Mouse (Mus musculus) lung, adult 2 months (tissue): Measurements from ENCODE around the gene Scd2. TPM values are rescaled to one million over a fixed set of nuclear protein-coding genes. Genes with fewer than 3 reads are reported as not detected.
"Not testable (repeated sequence)": the region's sequence is repeated elsewhere in the genome, so short reads cannot be mapped to it uniquely, and the experiment has no call there.

Source experiments
- DNase-seq: peaks from one replicate; pipeline ENCODE4 v3.0.0; 2022
- H3K4me1 ChIP-seq: fragments of 200-500 bp; 2 replicates; pipeline ENCODE4 v1.6.1; 2011; ENCODE audit warnings: low read length; ENCODE audit not compliant: control insufficient read depth, insufficient read depth
- H3K4me3 ChIP-seq: fragments of 200-500 bp; replicated peaks from 2 replicates; pipeline ENCODE3; 2011; ENCODE audit warnings: low read depth, mild to moderate bottlenecking, control low read depth, low read length; ENCODE audit errors: extremely low read depth
- CTCF ChIP-seq: fragments of 200-500 bp; IDR thresholded peaks from 2 replicates; pipeline ENCODE4 v1.5.1; 2011; ENCODE audit warnings: mild to moderate bottlenecking, low read length, control low read depth; ENCODE audit not compliant: insufficient read depth
- POLR2A ChIP-seq: fragments of 200-500 bp; IDR thresholded peaks from 2 replicates; pipeline ENCODE4 v1.6.1; 2011; ENCODE audit warnings: low read depth, mild to moderate bottlenecking, control low read depth, low read length, borderline replicate concordance; ENCODE audit errors: extremely low read depth
- whole genome bisulfite sequencing: fragments of 180-500 bp; shearing (Covaris S2); methylation state at CpG from one replicate; pipeline ENCODE4 v1.1.7; 2018; 5-methylcytosine and 5-hydroxymethylcytosine counted together
- polyA plus RNA-seq: library from polyadenylated mRNA; depleted of rRNA; stranded (reverse); fragments of >200 nt; gene quantifications from 2 replicates; pipeline ENCODE4 v1.2.3, GENCODE M21; 2012

Gene Scd2
- polyA plus RNA-seq, 1 experiment: 384 TPM

DNA sequence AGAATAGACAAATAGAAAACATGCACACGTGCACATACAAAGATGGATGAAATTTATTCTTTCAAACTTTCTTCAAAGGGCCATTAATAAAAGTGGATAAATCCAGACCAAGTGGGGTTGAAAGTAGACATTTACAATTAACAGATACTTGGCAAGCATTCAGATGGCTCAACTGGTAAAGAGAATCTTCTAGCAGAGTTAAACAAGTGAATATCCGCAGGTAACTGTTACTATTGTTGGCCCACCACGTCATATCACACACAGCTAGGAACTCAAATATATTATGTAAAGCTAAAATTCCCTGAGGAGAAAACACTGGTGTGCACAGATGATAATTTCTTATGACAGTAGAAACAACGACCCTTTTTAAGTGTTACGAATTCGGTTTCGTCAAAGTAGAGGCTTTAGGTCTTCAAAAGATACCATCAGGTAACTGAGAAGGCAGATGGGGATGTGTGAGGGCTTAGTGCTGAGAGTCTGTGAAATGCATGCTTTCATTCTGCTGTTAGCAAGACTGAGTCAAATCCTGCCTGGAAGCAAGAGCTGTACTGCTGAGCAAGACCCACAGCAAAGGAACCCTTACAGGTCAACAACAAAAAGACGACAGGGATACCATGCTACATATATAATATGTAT lies 15.3 kb downstream of the Scd2 start:
- H3K4me3 ChIP-seq: no peak overlapping the region
- 86% methylated on average over 8 of the region's 8 CpGs for WGBS

DNA sequence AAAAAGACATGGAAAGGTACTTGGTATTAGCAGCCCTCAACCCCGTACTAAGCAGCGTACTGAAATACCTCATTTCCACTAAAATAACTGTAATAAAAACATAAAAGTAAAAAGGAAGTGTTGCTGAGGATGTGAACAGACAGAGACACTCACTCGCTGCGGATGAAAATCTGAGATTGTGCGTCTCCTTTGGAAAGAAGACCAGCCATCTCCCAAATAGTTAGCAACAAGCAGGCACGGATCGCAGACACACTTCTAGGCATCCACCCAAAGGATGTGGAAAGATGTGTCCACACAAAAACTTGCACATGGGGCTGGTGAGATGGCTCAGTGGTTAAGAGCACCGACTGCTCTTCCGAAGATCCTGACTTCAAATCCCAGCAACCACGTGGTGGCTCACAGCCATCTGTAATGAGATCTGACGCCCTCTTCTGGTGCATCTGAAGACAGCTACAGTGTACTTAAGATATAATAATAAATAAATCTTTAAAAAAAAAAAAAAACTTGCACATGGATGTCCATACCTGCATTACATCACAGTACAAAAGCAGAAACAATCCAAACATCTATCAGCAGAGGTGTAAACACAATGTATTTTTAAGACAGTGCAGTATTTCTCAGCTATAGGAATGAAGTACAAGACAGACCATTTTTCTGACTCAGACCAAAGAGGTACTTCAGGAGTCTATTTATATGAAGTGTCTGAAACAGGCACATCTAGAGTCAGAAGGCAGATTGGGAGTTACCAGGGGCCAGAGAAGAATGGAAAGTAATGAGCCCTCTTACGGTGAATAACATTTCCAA lies 16.1 kb downstream of the Scd2 start:
- H3K4me1 ChIP-seq: peaks cover 2% of the 10 kb centered on the region
- no peak overlapping the region for H3K4me3 ChIP-seq
- WGBS: 75% methylated on average over 12 of the region's 12 CpGs
- DNase-seq: no peak
- no peak for TF ChIP-seq POLR2A
- TF ChIP-seq CTCF: no peak

More for the DNA sequence above, 15.3 kb downstream of the Scd2 start:
- H3K4me1 ChIP-seq: no peaks in the 10 kb centered on the region; the same call in 1 of the 2 replicates
- DNase-seq: no peak
- TF ChIP-seq CTCF: no peak
- no peak for TF ChIP-seq POLR2A

GRCm38 (mm10) chr19:44310155-44310575 lies 16.7 kb downstream of the Scd2 start:
- H3K4me1 ChIP-seq, H3K4me3 ChIP-seq, DNase-seq: not testable (repeated sequence)
- WGBS: 78% methylated on average over 1 of the region's 1 CpGs

DNA sequence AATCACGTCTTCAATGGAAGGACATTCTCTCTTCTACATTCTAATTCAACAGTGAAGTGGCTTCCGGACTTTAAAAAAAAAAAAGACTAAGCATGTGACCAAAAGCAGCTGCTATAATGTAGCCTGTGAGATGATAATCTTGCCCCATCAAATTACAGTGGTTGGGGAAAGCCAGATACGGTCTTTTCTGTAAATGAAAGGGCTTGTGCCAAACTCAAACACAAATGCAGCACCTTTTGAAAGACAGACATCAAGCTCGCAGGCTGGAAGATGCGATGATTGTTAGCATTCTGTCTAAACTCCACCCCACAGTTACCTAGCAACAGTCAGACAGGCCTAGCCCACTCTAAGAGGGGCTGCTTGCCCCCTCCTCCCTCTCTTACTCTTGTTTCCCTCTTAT lies 17.3 kb downstream of the Scd2 start:
- H3K4me3 ChIP-seq: no peak overlapping the region
- TF ChIP-seq CTCF (no peak), POLR2A (no peak)
- WGBS: 50% methylated on average over 5 of the region's 5 CpGs
- DNase-seq: no peak
- peaks cover 2% of the 10 kb centered on the region for H3K4me1 ChIP-seq

- TF ChIP-seq POLR2A: no peak
- TF ChIP-seq CTCF: no peak
- Histone ChIP-seq H3K4me3 (no peak overlapping the region), H3K4me1 (peaks cover 2% of the 10 kb centered on the region)
- DNase-seq: no peak
- WGBS: 66% methylated on average over 8 of the region's 8 CpGs
Measured at GRCm38 (mm10) chr19:44311306-44312006, 18.0 kb downstream of the Scd2 start.

GRCm38 (mm10) chr19:44312007-44312360 lies 18.5 kb downstream of the Scd2 start:
- WGBS: 41% methylated on average over 4 of the region's 4 CpGs
- Histone ChIP-seq H3K4me3 (no peak overlapping the region), H3K4me1 (peaks cover 2% of the 10 kb centered on the region)
- TF ChIP-seq CTCF: no peak
- no peak for TF ChIP-seq POLR2A
- no peak for DNase-seq

DNA sequence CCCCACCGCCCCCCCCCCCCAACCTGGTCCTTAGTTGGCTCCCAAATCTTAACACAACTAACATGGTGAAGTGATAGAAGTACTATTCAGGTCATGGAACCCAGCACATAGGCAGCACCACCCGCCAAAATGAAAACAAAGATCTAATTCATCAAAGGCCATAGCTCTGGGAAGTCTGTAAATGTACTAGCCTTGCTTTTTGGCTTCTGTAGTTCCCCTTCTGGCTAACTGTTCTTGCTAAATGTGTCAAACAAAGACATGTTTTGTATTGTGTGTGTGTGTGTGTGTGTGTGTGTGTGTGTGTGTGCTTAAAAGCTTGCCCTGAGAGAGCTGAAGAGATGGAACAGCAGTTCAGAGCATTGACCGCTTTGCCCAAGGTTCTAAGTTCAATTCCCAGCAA lies 19.6 kb downstream of the Scd2 start:
- 82% methylated on average over 3 of the region's 3 CpGs for WGBS
- no peak for TF ChIP-seq CTCF
- TF ChIP-seq POLR2A: no peak
- H3K4me3 ChIP-seq: no peak overlapping the region
- DNase-seq: no peak
- peaks cover 2% of the 10 kb centered on the region for H3K4me1 ChIP-seq

DNA sequence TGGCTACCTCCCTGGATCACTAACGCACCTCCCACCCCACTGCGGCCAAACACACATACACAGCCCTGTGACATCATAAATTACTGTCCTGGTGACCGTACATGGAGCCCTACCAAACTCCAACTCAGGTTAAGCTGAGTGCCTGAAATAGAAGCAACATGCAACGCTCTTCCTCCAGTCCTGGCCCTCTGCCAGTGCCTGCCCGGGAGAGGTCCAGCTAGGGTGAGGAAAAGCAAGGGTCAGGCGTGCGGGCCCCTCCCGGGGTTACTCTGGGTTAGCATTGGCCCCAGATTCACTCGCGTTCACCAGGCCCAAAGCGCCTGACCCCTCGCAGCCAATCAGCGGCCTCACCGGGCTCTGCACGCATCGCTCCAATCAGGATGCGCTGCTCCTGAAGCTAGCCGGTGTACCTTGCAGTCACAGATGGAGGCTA lies 20.9 kb downstream of the Scd2 start:
- 3% methylated on average over 18 of the region's 18 CpGs for WGBS
- TF ChIP-seq CTCF (no peak), POLR2A (no peak)
- DNase-seq: peak; percentile 70
- H3K4me1 ChIP-seq: peaks cover 2% of the 10 kb centered on the region
- H3K4me3 ChIP-seq: peak overlapping the region; percentile 63

DNA sequence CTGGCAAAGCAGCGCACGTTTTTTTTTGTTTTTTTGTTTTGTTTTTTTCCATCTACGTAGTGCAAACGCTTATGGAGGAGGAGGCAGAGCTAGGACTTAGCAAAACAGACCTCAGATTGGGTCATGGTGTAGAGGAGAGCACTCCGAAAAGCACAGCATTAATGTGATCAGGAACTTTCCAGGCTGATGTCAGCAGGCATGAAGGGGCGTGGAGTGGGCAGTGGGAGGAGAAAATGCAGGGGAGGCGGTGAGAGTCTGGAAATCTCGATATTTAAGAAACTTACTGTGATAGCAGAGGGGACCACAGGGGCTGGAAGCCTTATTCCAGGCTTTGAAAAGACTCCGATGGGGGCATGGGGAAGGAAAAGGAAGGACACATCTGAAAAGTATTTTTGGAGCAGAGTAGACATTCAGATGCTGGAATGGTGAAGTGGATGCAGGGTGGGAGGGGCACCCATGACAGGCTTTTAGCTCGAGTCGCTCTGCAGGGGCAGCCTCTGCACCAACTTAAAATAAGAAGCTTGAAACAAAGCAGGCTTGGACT lies 21.5 kb downstream of the Scd2 start:
- WGBS: 1% methylated on average over 11 of the region's 11 CpGs
- peak overlapping the region; percentile 63 for H3K4me3 ChIP-seq
- peak; percentile 54 for DNase-seq
- TF ChIP-seq CTCF (no peak), POLR2A (no peak)
- peaks cover 2% of the 10 kb centered on the region for H3K4me1 ChIP-seq
